Mouse (Mus musculus): ENCODE data around the gene Mdga1.
A peak's percentile ranks its signal among the peaks of the same experiment; 100 is the strongest.

Mdga1 gene

DNA sequence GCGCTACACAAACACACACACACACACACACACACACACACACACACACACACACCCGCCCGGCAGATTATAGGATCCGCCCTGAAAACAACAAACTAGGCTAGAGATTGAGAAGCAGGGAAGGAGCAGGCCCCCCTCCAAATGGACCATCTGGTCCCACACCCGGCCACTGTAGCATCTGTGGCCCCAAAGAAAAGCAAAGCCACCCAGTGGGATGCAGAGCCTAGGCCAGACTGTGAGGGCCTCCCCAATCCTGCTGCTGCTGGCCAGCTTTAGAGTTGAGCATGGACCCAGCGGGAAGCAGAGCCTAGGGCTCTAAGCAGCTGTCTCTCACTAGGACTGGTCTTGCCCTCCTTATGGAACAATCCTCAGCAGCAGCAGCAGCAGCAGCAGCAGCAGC is 85.3 kb downstream of the Mdga1 start:
- DNase-seq: no peak

DNA sequence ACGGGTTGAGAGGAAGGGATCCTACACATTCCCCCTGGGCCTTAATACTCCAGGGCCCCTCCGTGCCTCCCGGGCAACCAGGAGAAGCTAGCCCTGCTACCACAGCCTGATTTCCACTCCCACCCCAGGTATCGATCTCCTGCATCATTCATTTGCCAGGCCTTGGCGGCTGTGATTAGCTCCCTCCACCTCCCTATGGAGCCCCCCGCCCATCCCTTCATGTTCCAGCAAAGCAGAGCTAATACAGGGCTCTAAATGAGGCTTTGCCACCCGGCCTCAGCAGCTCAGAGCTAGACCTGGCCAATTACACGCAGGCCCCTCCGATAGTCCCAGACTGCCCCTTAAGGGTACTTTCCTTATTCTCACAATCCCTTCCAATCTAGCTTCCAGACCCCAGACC is 86.5 kb downstream of the Mdga1 start:
- DNase-seq: no peak

DNA sequence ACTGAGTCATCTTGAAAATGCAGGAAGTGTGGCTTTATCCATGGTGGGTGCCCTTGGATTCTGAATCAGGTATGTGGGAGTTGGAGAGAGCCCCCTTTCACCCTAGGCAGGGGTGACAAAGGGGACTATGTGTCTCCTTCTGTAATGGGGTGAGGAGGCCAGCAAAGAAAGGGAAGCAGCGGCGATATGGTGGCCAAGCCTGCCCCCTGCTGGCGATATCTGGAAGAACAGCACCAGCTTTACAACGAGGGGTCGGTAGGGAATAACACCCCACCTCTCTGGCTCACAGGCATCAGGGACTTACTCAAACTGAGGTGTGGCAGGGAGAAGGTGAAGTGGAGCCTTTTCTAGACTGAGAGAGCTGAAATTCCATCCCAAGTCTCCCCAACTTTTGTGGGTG is 87.0 kb downstream of the Mdga1 start:
- peak; percentile 67 to 68 for DNase-seq

DNA sequence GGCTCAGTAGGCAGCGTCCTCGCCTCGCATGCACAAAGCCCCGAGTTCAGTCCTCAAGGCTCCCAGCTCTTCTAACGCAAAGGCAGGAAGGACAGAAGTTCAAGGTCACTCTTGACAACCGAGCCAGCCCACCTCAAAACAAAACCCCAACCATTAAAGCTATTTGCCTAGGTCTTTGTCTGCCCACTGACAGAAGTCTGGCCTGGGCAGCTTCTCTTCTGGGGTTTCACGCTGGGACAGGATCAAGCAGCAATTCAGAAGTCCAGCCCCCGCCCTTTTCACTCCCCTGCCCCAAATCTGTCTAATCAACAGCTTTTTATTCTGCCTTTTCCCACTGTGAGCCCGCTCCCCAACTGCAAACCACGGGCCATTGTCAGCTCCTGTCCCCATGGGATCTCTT is 89.6 kb downstream of the Mdga1 start:
- no peak for DNase-seq

DNA sequence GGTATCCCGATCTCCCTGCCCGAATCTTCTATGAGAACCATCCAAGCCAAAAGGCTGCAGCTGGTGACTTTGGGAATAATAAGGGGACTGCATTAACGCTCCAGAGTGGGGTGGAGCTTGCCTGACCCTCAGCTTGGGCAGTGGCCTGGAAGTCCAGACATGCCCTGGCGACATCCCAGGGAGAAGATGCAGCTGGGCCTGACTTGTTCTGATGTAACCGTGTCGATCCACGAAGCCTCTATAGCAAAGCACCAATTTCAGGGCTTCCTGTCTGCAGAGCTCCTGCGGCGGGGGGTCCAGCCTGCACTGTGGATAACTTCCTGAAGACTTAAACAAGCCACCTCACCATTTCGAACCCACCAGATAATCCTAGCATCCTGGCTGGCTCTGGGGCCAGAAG is 90.9 kb downstream of the Mdga1 start:
- no peak for DNase-seq

DNA sequence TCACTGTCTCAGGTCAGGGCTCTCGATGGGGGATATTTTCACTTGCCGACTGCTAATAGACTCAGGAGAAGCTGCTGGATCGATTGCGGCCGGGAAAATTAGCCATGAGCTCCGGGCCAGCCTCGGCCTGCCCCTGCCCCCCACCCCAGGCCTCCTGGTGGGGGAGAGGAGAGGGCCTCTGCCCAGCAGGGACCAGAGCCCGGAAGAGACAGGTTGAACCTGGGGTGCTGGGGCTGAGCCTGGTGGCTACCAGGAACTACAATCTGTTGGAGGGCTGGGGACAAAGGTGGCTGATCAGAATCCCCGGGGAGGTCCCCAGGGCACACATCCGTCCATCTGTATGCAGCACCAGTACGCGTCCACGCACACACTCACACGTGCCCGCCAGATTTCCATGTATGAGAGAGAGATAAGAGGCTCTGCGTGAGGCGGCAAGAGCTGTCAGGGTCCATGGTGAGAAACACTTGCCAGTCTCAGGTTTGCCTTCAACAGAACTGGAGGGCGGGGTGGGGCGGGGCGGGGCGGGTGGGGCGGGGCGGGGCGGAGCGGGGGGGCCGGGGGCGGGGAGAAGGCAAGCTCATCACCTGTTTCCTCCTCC is 95.7 kb downstream of the Mdga1 start:
- DNase-seq: no peak

DNA sequence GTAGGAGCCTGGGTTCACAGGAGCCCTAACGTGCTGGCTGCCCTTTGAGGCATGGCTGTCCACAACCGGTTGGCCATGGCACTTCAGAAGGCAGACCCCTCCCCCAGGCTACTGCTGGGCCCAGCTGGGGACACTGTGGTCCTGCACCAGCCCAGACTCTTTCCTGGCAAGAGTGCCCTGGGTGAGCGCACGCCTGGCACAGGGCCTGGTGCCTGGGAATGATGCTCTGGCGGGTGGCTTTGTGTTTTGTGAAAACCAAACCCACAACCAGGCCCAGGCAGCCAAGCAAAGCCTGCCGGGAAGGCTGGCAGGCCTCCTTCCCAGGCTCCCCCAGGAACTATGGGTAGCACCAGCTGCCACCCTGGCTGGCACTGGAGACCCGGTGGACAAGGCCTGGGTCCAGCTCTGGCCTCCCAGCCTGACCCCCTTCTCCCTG is 96.3 kb downstream of the Mdga1 start:
- DNase-seq: no peak

DNA sequence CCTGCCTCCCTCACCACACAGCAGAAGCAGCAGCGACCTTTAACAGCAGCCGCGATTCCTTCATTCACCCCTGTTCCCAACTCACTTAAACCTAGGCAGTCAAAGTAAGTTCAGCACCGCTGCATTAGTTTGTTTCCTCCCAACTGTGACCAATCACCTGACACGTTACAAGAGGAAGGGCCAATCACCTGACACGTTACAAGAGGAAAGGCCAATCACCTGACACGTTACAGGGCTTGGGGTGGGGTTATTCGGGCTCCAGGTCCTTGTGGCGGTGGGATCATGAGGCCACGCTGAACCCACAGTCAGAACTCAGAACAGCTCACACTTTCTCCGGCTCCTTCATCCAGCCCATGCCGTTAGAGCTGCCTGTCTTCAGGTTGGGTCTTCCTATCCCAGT is 99.6 kb downstream of the Mdga1 start:
- no peak for DNase-seq

DNA sequence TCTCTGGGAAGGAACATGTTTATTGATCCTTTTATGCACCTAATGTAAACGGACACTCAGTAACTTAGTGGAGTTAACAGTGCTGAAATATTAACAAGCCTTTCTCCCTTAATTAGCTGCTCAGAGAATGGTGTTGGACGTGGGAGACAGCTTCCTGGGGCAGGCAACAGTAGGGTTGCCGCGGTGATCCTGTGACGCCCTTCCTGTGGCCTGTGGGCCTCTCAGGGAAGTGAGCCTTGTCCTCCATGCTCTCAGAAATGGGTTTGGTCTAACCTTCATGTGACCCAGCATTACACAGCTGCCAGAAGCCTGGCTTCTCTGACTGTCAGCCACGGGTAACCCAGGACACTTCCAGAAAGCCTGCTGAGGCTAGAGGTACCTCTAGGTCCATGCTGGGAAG is 104.0 kb downstream of the Mdga1 start:
- no peak for DNase-seq

DNA sequence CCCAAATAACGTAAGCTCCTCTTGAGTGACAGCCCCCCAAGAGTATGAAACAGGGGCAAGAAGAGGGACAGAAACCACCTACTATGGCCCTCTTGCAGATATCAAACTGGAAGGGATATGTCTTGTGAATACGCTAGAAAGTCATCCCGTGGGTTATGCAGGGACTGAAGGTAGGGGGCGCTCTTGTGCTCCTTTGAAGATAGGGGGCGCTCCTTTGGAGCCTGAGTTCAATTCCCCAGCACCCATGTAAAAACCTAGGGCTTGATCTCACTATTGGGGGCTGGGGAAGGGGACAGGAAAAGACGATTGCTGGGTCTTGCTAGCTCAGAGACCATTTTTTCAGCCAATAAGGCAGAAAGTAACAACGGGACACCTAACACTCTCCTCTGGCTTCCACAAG is 105.4 kb downstream of the Mdga1 start:
- no peak for DNase-seq

DNA sequence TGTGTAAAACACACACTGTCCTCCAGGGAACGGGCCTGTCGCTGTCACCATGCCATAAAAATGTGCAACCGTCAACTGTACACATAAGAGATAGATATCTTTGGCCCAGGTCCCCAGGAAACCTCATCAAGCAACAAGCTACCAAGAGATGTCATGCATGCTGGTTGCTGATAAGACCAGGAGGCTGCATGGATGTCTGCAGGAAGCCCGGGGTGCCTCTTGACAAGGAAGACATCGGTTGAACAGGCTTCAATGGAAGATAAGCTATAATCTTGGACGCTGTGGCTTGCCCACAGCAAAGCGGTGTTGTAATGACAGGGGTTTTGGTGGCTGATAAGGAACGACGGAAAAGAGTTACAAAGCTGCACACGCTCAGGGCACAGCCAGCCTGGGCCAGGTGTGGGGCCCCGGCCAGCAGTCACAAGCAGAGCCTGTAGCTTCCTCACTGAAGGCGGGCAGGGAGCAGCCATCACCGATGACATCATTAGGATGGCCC is 110.1 kb downstream of the Mdga1 start:
- no peak for DNase-seq

DNA sequence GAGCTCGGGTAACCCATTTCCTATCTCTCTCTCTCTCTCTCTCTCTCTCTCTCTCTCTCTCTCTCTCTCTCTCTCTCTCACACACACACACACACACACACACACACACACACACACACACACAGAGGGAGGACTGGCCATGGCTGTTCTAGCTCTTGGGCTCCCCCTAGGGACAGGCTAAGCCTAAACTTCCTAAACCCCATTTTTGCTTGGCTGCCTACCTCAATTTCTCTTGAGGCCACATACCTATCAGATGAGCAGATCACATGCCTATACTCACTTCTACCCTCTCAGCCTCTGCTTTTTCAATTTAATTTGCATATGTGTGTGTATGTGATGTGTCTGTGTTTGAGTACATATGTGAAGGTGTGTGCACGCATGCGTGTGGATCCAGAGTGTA is 111.1 kb downstream of the Mdga1 start:
- DNase-seq: peak; percentile 29 to 36

DNA sequence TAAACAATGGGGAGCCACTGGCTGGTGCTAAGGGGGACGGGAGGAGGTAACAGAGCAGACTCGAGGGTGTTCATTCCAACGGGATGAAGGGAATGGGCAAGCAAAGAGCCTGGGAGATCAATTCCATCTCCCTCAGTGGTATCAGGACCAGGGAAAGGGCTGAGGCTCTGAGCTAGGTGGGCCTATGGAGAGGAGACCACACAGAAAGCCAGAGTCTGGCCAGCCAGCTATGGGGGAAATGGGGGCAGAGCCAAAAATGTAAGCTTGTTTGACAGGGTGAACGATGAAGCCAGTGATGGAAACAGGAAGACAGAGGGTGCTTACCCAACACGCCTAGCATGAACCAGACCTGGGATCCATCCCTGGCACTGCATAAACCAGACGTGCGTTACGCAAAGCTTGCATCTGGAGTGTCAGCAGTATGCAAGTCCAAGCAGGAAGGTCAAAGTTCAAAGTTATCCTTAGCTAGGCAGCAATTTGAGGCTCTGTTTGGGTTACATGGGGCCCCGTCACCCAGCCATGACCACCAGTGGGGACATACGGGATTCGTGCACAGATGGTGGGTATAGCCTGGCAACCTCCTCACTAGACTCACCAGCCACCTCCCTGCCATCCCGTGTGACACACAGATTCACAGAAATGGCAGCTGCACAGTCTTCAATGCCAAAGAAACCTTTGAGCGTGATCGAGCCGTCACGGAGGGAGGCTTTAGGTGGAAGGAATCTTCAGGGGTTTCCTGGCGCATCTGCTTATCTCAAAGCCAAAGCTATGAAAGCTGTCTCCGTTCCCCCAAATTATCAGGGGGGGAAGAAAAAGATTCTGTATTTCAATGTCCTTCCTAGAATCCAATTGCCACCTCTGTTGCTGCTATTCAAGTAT is 113.9 kb downstream of the Mdga1 start:
- no peak for DNase-seq

DNA sequence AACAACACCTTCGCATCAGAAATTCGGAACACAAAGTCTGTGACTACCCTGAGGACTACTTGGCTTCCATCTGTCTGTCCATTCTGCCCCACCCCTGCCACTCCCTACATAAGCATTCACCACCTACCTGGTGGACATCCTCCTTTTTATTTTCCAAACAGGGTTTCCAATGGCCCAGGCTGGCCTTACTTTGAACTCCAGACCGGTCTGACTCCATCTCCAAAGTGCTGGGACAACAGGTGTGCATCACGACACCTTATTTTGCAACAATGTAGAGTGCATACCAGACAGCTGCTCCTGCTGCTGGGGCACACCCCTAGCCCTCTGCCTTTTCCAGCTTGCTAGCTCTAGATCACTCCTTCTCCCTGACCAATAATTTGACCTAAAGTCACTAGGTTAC is 115.1 kb downstream of the Mdga1 start:
- DNase-seq: no peak

DNA sequence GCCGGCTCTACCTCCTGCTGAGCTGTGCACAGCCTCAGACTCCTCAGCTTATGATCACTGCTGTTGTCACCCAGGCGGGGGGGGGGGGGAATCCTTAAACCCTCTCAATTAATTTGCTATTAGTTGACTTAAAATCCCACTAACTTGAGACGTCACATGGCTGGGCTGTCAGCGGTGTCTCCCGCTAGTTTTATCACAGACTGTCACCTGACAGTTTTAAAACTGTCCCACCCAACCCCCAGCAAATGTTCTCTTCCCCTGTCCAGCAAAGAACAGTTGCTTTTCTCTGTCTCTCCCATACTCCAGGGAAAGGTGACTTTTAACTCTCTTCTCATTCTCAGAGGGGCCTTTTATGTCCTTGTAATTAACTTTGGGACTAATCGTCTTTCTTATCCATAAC is 115.5 kb downstream of the Mdga1 start:
- DNase-seq: no peak

DNA sequence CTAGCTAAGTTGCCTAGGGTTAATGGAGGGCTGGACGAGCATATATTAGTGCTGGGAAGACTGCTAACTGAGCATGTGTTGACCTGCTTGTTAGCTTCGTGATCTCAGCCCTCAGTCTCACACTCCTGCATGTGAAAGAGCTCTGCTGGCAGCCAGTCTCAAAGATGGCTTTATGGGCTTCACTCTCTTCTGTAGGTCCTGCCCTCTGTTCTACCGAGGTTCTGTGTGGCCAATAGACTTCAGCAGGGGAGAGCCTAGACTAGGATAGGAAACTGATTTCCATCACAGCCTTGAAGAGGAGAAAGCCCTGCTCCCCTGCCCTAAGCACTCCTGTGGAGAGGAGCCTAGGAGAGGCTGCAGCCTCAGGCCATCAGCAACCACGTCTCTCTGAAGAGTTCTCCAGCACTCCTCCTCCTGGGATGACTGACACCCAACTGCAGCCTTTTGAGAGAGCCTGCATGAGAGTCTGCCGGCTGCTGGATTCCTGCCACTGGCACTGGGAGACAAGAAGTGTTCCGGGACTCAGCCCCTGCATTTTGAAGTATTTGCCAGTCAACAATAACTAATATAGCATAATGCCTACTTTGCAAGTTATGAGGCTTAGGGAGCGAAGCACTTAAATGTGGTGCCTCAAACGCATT is 116.9 kb downstream of the Mdga1 start:
- DNase-seq: no peak

DNA sequence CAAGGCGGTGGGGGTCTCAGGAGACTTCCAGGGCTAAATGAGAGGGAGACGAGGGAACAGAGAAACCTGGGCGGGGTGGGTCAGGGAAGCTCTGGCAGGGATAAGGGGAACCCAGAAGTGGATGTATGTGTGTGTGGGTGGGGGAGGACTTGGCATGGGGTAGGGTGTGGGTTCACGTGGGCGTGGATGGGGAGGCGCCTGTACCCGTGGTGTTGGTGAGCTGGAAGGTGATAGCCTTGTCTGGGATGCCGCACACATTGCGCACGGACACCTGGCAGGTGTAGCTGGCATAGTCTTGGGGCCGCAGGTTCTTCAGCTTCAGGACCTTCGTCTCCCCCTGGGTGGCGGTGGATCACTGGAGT is 120.5 kb downstream of the Mdga1 start:
- no peak for DNase-seq

DNA sequence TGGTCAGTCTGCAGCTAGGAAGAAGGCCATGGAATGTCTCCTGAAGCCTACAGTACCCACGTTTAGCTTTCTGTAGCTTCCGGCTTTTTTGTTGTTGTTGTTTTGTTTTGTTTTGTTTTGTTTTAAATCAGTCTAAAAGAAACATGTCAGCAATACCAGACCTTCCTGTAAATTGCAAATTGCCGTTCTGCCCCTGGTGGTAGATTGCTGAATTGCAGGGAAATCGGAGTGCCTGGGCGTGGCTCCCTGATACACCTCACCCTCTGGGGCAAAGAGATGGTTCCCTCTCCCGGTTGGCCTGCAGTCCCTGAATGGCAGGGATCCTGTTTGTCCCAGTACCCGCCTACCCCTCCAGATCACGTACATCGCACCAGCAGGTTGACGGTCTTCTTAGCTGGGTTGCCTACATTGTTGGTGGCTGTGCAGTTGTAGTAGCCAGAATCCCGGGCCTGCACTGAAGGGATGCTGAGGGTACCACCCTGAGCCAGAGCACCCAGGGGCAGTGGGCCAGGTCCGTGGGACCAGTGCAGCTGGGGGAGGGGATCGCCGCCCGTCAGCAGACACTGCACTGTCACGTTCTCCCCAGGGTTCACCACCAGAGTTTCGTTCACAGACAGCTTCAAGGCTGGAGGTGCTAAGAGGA is 121.0 kb downstream of the Mdga1 start:
- peak; percentile 60 to 73 for DNase-seq

DNA sequence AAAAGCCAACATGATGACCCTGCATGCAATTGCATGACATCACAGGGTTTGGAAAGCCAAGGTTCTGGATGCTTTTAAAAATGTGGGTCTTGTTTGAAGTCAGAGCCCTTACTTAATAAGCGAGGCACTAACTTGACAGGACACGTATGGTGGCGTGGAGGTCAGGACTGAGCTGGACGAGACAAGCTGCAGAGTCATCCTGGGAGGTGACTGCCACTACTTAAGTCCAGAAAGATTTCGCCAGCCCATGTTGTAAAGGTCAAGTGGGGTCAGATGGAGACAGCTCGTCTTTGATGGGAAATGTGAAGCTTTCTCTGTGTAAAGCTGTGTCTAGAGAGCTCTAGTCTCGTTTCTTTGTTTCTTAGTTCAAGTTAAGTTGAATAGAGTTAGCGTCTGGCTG is 122.6 kb downstream of the Mdga1 start:
- DNase-seq: no peak

DNA sequence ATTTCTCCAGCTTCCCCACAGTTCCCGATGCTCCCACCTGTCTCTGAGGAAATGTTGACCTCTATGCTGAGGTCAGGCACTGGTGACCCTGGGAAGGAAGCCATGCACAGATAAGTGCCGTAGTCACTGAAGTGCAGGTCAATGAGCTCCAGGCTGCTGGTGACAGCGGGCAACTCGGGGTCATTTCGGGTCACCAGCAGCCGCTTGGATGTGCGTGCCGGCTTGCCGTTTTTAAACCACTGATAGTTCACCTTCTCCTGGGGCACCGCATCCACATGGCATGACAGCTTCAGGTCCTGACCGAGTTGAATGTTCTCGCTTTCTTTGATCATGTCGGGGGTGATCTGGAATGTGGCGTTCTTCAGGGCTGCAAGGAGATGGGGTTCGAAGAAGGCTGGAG is 123.6 kb downstream of the Mdga1 start:
- DNase-seq: no peak

DNA sequence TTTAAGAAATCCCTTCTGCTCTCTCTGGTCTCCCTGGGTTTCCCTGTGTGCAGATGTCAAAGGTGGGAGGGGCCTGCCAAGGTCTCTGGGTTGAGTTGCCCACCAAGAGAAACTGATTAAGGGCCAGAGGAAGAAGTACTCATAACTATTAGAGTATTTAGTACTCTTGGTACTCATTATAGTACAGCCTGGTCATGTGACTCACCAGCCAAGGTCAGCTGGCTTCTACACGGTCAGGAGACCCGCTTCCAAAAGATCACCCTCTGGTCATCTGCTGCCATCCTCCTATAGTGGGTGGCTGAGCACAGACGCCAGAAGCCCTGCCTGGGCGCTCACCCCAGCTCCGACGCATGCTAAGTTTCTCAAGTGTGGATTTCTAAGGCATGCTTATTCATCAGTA is 124.9 kb downstream of the Mdga1 start:
- no peak for DNase-seq

DNA sequence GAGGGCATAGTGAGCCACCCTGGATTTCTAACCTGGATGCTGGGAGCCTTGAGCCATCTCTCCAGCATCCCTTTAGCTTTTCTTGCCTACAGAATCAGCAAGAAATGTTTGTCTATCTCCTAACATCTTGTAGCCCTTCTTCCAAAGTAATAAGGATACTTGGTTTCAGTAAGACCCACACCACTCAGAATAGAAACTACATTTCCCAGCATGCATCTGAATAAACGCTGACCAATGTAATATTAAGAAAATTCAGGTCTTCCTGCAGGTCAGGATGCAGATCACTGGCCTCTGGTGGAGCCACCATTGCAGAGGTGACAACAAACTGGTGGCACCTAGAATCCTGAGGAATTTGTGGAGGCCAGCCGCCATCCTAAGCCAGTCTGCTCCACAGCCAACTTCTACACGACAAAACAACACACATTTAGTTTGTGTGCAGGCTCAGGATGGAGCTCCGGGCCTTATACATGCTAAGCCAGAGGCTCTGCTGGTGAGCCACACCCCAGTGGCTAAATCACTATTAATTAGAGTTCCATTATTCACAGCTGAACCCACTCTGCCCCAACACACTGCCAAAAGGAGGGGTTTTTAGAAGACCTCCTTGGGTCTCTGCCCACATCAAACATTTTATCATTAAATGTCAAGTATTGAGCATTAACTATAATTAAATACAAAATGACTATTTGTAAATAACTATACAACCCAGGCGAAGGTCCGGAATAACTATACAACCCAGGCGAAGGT is 126.3 kb downstream of the Mdga1 start:
- DNase-seq: no peak
